Mouse (Mus musculus) liver, embryonic 15.5 days (tissue): ENCODE measurements around the gene Tex11. TPM values are rescaled to one million over a fixed set of nuclear protein-coding genes. Genes with fewer than 3 reads are reported as not detected.

ENCODE experiments used
- ATAC-seq: fragments of 200-750 bp; cut with Nextera tagmentation; 2 replicates; pipeline ENCODE4 v1.8.0; 2017; ENCODE audit warnings: moderate number of reproducible peaks, mild to moderate bottlenecking, moderate library complexity; ENCODE audit not compliant: insufficient read depth
- H3K27ac ChIP-seq: fragments of 300-500 bp; sonication (generic); replicated peaks from 2 replicates; pipeline ENCODE4 v1.5.1; 2015; ENCODE audit warnings: mild to moderate bottlenecking, inconsistent platforms
- H3K27me3 ChIP-seq: fragments of 300-500 bp; sonication (generic); 2 replicates; pipeline ENCODE4 v1.6.1; 2015; ENCODE audit warnings: mild to moderate bottlenecking, inconsistent platforms
- H3K36me3 ChIP-seq: fragments of 300-500 bp; sonication (generic); replicated peaks from 2 replicates; pipeline ENCODE4 v1.6.1; 2015; ENCODE audit warnings: moderate library complexity, mild to moderate bottlenecking, inconsistent platforms
- H3K4me1 ChIP-seq: fragments of 300-500 bp; sonication (generic); replicated peaks from 2 replicates; pipeline ENCODE4 v1.6.1; 2015; ENCODE audit warnings: inconsistent platforms
- H3K4me2 ChIP-seq: fragments of 300-500 bp; sonication (generic); 2 replicates; pipeline ENCODE4 v1.6.1; 2015; ENCODE audit warnings: moderate library complexity, mild to moderate bottlenecking, inconsistent platforms
- H3K4me3 ChIP-seq: fragments of 300-500 bp; sonication (generic); replicated peaks from 2 replicates; pipeline ENCODE4 v1.5.1; 2015; ENCODE audit warnings: mild to moderate bottlenecking, inconsistent platforms
- H3K9ac ChIP-seq: fragments of 300-500 bp; sonication (generic); 2 replicates; pipeline ENCODE4 v1.6.1; 2015; ENCODE audit warnings: moderate library complexity, mild to moderate bottlenecking, inconsistent platforms
- H3K9me3 ChIP-seq: fragments of 300-500 bp; sonication (generic); replicated peaks from 2 replicates; pipeline ENCODE4 v1.6.1; 2016; ENCODE audit warnings: inconsistent platforms
- WGBS: fragments of 180-500 bp; shearing (Covaris S2); methylation state at CpG from one replicate; pipeline ENCODE4 v1.1.7; 2015; ENCODE audit warnings: mixed read lengths; ENCODE audit not compliant: insufficient replicate concordance; 5-methylcytosine and 5-hydroxymethylcytosine counted together
- polyA plus RNA-seq: library from polyadenylated mRNA; unstranded; fragments of >200 nt; fragmentation: Nextera tagmentation; extraction: Ambion mirVana; gene quantifications from 2 replicates; pipeline ENCODE4 v1.2.1, GENCODE M21; 2015

Tex11 gene
- polyA plus RNA-seq, 1 experiment from 2014 or later = not detected

- WGBS = 71% methylated on average over 7 of the region's 7 CpGs
- H3K4me2 ChIP-seq = no peak overlapping the region
- H3K27me3 ChIP-seq = no peaks in the 10 kb centered on the region; the same call in 1 of the 2 replicates
- no peak overlapping the region for H3K4me3 ChIP-seq
- no peak for ATAC-seq
- no peak overlapping the region for H3K9ac ChIP-seq
- no peak overlapping the region for H3K27ac ChIP-seq
- H3K9me3 ChIP-seq = no peaks in the 10 kb centered on the region
- no peaks in the 10 kb centered on the region for H3K4me1 ChIP-seq
- H3K36me3 ChIP-seq = no peaks in the 10 kb centered on the region
Measured at GRCm38 (mm10) chrX:100815766-100816165, 243.7 kb downstream of the Tex11 start.

- H3K27ac ChIP-seq = no peak overlapping the region
- no peaks in the 10 kb centered on the region for H3K9me3 ChIP-seq
- H3K4me2 ChIP-seq = no peak overlapping the region
- no peak overlapping the region for H3K4me3 ChIP-seq
- H3K4me1 ChIP-seq = no peaks in the 10 kb centered on the region
- no peaks in the 10 kb centered on the region for H3K36me3 ChIP-seq
- no peaks in the 10 kb centered on the region; the same call in 1 of the 2 replicates for H3K27me3 ChIP-seq
- no peak for ATAC-seq
- 40% methylated on average over 8 of the region's 8 CpGs for WGBS
- H3K9ac ChIP-seq = no peak overlapping the region
Measured at GRCm38 (mm10) chrX:100814139-100814538, 245.3 kb downstream of the Tex11 start.

GRCm38 (mm10) chrX:100811129-100811528, 248.3 kb downstream of the Tex11 start:
- H3K9me3 ChIP-seq = no peaks in the 10 kb centered on the region
- no peaks in the 10 kb centered on the region for H3K4me1 ChIP-seq
- H3K9ac ChIP-seq = no peak overlapping the region
- no peak overlapping the region for H3K4me2 ChIP-seq
- H3K36me3 ChIP-seq = no peaks in the 10 kb centered on the region
- H3K27me3 ChIP-seq = no peaks in the 10 kb centered on the region
- no peak overlapping the region for H3K4me3 ChIP-seq
- 69% methylated on average over 4 of the region's 4 CpGs for WGBS
- no peak overlapping the region for H3K27ac ChIP-seq
- ATAC-seq = no peak

- Histone ChIP-seq H3K4me3 (no peak overlapping the region), H3K27ac (no peak overlapping the region)
- ATAC-seq = no peak
Measured at GRCm38 (mm10) chrX:100802034-100802433, 257.4 kb downstream of the Tex11 start.

GRCm38 (mm10) chrX:100800643-100801042, 258.8 kb downstream of the Tex11 start:
- H3K4me3 ChIP-seq = no peak overlapping the region
- H3K9ac ChIP-seq = no peak overlapping the region
- WGBS = 59% methylated on average over 2 of the region's 2 CpGs
- no peak overlapping the region for H3K4me2 ChIP-seq
- no peaks in the 10 kb centered on the region for H3K27me3 ChIP-seq
- no peaks in the 10 kb centered on the region for H3K9me3 ChIP-seq
- no peaks in the 10 kb centered on the region for H3K36me3 ChIP-seq
- ATAC-seq = no peak
- H3K4me1 ChIP-seq = no peaks in the 10 kb centered on the region
- no peak overlapping the region for H3K27ac ChIP-seq

More at GRCm38 (mm10) chrX:100802034-100802433, 257.4 kb downstream of the Tex11 start:
- Histone ChIP-seq H3K9me3 (no peaks in the 10 kb centered on the region), H3K4me2 (no peak overlapping the region), H3K36me3 (no peaks in the 10 kb centered on the region), H3K27me3 (no peaks in the 10 kb centered on the region), H3K9ac (no peak overlapping the region), H3K4me1 (no peaks in the 10 kb centered on the region)
- 67% methylated on average over 6 of the region's 6 CpGs for WGBS

- no peaks in the 10 kb centered on the region for H3K27me3 ChIP-seq
- WGBS = 46% methylated on average over 7 of the region's 7 CpGs
- no peak overlapping the region for H3K9ac ChIP-seq
- no peak overlapping the region for H3K4me3 ChIP-seq
- H3K9me3 ChIP-seq = no peaks in the 10 kb centered on the region
- no peaks in the 10 kb centered on the region for H3K4me1 ChIP-seq
- no peaks in the 10 kb centered on the region for H3K36me3 ChIP-seq
- ATAC-seq = no peak
- no peak overlapping the region for H3K4me2 ChIP-seq
- H3K27ac ChIP-seq = no peak overlapping the region
Measured at GRCm38 (mm10) chrX:100797851-100798527, 261.5 kb downstream of the Tex11 start.

- no peak overlapping the region for H3K4me3 ChIP-seq
- H3K9me3 ChIP-seq = no peaks in the 10 kb centered on the region
- H3K4me2 ChIP-seq = no peak overlapping the region
- H3K36me3 ChIP-seq = no peaks in the 10 kb centered on the region
- no peaks in the 10 kb centered on the region for H3K4me1 ChIP-seq
- H3K27ac ChIP-seq = no peak overlapping the region
- ATAC-seq = no peak
- WGBS = 61% methylated on average over 4 of the region's 4 CpGs
- H3K27me3 ChIP-seq = no peaks in the 10 kb centered on the region
- no peak overlapping the region for H3K9ac ChIP-seq
Measured at GRCm38 (mm10) chrX:100797370-100797769, 262.1 kb downstream of the Tex11 start.

- no peaks in the 10 kb centered on the region for H3K36me3 ChIP-seq
- ATAC-seq = no peak
- no peak overlapping the region for H3K27ac ChIP-seq
- H3K4me2 ChIP-seq = no peak overlapping the region
- no peaks in the 10 kb centered on the region for H3K4me1 ChIP-seq
- no peak overlapping the region for H3K4me3 ChIP-seq
- no peaks in the 10 kb centered on the region for H3K9me3 ChIP-seq
- no peak overlapping the region for H3K9ac ChIP-seq
- 60% methylated on average over 3 of the region's 3 CpGs for WGBS
- no peaks in the 10 kb centered on the region for H3K27me3 ChIP-seq
Measured at GRCm38 (mm10) chrX:100796741-100797090, 262.8 kb downstream of the Tex11 start.

- Histone ChIP-seq H3K4me2 (no peak overlapping the region), H3K4me3 (no peak overlapping the region), H3K9ac (no peak overlapping the region), H3K27ac (no peak overlapping the region), H3K9me3 (no peaks in the 10 kb centered on the region), H3K27me3 (no peaks in the 10 kb centered on the region), H3K36me3 (no peaks in the 10 kb centered on the region), H3K4me1 (no peaks in the 10 kb centered on the region)
- ATAC-seq = no peak
- 56% methylated on average over 6 of the region's 6 CpGs for WGBS
Measured at GRCm38 (mm10) chrX:100796041-100796740, 263.3 kb downstream of the Tex11 start.

- Histone ChIP-seq H3K27me3 (no peaks in the 10 kb centered on the region), H3K4me1 (no peaks in the 10 kb centered on the region), H3K27ac (no peak overlapping the region), H3K36me3 (no peaks in the 10 kb centered on the region), H3K9ac (no peak overlapping the region), H3K4me3 (no peak overlapping the region), H3K9me3 (no peaks in the 10 kb centered on the region), H3K4me2 (no peak overlapping the region)
- WGBS = 63% methylated on average over 4 of the region's 4 CpGs
- ATAC-seq = no peak
Measured at GRCm38 (mm10) chrX:100789322-100789721, 270.1 kb downstream of the Tex11 start.
